Mouse (Mus musculus) cerebellum, postnatal 14 days (tissue): ENCODE measurements around the gene Smad1.
"Not testable (repeated sequence)": the region's sequence is repeated elsewhere in the genome, so short reads cannot be mapped to it uniquely, and the experiment has no call there.

Source experiments
- DNase-seq, 2 experiments: peaks; one replicate each; pipeline ENCODE4 v3.0.0; 2021; ENCODE audit warnings: mixed read lengths in 2 of 2

Smad1 gene

DNA sequence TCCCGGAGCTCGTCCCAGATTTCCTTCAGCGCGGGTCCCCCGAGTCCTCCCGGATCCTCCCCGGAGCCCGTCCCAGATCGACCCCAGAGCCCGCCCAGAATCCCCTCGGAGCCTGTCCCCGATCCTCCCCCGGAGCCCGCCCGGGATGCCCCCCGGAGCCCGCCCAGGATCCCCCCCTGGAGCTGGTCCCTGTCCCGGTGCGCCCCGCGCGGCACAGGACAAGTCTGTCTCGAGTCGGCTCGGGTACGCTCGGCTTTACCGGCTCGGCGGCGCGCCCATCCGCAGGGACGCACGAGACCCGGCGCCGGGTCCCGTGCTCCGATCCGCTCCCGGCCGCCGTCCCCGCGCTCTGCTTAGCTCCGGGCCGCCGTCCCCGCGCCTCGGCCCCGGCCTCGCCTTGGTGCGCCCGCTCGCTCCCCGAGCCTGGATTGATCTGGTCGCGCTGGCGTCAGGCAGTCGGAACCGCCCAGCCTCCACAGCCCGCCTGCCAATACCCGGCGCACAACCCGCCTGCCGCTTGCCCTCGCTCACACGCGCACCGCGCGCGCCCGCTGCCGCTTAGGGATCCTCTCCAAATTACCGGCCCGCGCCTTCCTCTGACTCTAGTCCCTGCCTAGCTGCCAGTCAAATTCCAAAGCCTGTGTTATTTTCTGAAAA is at the start of gene Smad1:
Gene Smad1, minus strand, starts transcription at position 525 of the 657 bp plus-strand sequence.
- DNase-seq = peak; percentile 97 to 98

DNA sequence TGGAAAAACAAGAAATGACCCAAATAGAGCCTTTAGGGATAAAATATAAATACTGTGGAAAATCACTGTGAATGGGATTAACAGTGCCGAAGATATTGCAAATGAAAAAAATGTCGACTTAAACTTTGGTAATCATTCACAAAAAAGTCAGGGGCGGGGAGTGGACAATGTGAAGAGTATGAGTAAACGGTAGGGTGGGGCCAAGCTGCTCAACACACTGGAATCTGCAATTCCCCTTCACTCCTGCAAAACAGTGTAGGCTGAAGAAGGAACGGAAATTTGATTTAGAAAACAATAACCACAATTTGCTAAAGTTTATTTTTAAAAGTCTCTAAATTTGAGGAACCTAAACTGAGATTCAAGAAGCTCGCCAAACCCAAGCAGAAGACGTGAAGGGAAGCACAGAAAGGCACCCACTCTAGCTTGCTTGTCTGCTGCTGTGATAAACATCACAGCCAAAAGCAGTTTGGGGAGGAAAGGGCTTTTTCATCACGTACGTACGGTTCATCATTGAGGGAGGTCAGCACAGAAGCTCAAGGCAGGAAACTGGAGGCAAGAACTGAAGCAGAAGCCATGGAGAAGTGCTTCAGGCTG is 48.0 kb upstream of the Smad1 start:
- no peak for DNase-seq

DNA sequence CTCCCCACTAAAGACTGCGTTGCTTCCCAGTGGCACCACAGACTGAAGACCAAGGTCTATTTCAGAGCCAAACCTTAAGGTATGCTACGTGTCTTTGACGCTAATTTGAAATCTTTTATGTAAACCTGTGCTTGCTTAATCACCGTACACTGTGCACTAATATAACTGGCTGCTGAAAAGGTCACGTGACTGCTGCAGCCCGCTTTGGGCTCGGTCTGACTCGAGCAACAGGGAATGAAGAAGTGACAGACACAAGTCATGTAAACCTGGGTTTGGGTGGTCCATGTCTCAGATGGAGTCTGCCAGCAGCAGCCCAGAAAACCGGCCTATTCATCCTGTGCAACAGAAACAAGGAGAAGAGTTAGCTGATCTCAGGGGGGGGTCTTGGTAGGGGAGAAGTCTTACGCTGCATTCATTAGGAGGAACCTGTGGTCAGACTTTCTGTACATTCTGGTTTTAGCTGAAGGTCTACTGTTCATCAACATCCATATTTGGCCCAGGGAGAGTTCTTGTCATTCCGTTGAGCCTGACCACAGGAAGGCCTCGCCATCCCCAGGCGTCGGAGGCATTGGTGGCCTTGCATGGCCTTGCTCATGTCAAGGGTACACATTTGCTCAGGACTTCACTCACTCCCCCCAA is 44.3 kb upstream of the Smad1 start:
- no peak for DNase-seq

DNA sequence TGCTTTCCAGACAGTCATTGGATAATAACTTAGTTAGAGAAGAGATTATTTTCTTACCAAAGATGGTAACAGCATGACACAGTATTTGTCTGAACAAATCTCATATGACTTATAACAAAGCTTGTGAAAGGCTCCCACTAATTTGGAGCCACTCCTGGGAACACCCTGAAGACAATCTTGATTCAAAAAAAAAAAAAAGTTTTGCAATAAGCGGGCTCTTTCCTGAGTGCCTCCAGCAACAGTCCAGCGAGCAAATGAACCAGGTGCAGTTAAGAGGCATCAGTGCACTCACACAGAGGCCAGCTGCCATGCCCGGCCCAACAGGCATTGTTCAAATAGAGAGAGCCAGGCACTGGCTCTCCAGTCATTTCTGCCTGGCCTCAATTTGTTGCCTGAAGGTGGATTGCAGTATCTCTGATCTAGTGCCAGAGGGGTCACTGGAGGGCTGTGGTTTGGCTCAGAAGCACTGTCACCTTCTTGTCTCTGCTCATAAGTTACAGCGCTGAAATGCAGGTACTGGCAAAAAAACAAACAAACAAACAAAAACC is 34.7 kb upstream of the Smad1 start:
- DNase-seq = peak; percentile 5 to 11

DNA sequence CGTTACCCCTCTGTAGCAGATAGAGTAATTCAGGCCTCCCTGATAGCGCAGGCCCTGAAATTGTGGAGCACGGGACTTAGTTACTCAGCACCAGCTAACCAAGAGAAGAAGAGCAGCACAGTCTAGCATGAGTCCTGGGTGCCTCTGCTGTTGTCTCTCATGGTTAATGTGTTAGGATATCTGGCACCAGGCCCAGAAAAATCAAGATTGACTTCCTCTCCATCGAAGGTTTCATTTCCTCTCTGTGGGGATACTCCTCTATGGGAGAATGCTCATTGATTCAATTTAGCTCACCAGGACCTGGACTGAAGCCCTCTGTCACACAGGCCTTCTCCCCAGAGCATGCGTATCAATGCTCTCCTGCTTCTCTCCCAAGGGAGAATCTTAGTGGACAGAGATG is 15.6 kb upstream of the Smad1 start:
- DNase-seq = peak in 1 of 2 experiments; percentile 7

DNA sequence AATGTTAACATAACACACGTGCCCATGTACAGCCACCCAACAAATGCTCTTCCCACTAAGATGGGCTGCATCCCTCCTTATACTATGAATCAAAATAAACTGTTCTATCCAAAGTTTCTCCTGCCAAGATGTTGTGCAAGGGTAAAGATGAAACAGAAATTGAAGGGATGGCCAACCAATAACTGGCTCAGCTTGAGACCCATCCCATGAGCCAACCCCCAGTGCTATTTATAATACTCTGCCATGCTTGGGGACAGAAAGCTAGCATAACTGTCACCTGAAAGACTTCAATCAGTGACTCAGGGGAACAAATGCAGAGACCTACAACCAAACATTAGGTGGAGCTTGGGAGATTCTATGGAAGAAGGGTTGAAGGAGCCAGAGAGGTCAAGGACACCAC is 11.2 kb upstream of the Smad1 start:
- DNase-seq = no peak

DNA sequence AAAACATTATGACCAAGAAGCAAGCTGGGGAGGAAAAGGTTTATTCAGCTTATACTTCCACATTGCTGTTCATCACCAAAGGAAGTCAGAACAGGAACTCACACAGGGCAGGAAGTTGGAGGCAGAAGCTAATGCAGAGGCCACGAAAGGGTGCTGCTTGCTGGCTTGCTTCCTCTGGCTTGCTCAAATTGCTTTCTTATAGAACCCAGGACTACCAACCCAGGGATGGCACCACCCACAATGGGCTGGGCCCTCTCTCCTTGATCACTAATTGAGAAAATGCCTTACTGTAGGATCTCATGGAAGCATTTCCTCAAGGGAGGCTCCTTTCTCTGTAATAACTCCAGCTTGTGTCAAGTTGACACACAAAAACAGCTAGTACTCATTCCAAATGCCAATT is 8.0 kb upstream of the Smad1 start:
- not testable (repeated sequence) for DNase-seq

DNA sequence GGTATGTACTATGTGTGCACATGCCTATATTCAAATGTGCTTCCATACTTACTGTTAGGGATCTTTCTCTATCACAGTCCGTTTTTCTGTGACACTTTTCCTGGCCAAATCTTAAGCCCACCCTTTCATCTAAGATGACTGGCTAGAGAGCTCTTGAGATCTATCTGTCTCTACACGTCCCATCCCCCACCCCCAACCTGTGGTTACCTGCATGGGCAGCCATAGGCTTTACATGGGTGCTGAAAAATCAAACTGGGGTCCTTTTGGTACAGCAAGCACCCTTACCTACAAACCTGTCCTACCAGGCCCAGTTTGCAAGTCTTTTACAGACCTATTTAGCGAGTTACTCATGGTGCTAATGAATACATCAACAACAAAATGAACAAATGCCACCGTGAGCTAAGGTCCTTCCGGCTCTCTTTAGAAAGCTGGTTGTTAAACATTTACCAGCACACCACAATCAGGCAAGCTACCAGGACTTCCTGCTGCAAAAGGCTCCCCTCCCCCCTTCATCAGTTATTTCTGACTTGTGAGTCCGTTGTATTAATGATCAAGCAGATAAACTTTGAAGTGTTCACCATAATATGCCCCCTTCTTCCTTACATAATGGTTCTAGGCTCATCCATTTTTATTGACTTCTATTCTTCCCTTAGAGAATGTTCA is 5.7 kb upstream of the Smad1 start:
- DNase-seq = no peak

DNA sequence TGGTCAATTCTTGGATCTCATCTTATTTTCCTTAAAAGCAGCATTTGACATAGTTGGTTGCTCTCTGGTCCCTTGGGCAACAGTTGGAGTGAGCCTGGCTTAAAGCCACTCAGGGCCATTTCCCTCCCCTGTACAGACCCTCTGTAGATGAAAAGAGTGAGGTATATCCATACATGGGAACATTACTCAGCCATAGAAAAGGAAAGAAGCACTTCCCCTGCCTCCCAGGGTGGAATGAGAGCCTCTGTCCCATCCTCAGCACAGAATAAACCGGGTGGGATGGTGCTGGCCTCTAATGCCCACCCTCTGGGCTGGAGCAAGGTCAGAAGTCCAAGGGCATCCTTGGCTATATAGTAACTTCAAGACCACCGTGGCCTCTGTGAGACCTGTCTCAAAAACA is 1.4 kb upstream of the Smad1 start:
- DNase-seq = no peak

DNA sequence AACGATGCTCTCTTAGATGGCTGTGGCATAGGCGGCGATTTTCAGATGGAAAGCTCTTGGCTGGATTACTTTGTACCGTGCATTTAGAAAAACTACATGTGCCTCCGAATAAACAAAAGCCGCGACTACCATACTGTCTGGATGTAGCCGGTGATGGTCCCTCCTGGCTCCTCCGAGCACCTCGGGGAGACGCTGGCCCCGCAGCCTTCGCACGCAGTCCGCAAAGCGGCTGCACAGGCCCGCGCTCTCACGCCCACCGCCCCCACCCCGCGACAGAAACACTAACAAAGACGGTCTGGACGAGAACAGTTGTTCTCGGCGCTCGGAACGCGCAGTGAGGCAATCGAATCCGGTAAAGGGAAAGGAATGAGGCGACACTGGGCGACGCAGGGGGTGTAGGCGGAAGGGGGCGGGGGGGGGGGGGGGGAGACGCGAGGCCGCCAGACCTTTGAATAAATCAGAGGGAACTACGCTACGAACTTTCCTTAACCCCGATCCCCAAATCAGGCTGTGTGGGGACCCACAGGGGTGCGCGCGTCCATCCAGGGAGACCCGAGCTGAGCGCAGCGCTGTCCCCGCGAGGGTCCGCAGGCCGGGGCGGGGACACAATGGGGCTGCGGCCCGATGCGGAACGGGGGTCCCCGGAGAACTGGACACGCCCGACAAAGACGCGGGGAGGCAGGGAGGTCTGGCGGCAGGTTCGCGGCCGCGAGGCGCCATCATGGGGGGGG is 902 bp downstream of the Smad1 start:
- DNase-seq = peak; percentile 65 to 68

DNA sequence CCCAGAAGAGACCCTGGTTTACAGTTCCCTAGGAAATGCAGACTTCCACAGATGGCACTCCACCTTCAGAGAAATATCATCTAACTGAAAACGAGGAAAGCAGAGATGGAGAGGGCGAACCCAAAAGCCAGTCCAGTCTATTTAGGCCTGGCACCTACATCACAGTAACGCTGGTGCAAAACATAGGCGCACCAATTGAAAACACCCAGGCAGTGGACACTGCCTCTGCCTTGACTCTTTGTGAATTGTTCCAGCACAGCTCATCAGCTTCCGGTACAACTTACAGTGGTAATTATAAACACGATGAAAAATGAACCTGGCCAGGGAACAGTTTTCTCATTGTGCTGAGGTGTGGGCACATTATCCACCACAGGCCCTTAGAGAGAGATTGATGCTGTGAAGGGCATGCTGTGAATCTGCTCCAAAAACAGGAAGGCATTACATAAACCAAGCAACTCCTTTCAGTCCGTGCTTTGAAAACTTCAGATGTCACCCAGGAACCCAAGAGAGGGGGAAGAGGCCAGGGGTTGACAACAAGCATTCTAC is 1.5 kb downstream of the Smad1 start:
- peak in 1 of 2 experiments; percentile 48 for DNase-seq

DNA sequence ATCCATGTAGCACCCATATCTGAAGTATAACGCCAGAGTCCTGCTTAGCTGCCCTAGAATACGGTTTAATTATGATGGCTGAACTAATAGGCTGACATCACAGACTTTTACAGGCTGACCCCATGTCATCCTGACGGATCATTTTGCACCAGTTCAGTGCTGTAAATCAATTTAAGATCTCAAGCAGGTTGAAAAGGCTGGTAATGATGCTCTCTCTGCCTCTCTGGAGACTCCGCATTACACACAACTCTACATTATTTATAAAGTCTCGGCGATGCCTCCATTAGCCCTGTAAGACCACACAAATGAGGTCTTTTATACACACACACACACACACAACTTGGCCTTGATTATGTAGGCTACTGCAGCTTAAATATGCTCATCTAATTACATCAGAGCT is 2.4 kb downstream of the Smad1 start:
- no peak for DNase-seq

DNA sequence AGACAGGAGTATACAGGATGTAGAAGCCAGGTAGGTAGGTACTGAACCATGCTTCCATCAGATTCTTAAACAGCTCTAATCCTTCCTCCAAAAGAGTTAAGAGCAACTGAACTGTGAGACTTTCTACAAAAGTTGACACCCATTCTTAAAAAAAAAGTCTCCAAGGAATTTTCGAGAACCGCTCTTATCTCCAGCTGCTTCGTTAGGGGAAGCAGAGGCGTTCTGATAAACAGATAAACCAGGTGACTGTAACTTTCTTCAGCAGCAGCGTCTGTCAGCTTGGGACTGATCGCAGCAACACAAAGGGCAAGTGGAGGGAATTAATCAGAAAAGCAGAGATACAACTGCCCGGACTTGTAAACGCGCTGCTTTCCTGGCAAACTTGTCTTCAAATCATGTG is 5.3 kb downstream of the Smad1 start:
- DNase-seq = no peak

DNA sequence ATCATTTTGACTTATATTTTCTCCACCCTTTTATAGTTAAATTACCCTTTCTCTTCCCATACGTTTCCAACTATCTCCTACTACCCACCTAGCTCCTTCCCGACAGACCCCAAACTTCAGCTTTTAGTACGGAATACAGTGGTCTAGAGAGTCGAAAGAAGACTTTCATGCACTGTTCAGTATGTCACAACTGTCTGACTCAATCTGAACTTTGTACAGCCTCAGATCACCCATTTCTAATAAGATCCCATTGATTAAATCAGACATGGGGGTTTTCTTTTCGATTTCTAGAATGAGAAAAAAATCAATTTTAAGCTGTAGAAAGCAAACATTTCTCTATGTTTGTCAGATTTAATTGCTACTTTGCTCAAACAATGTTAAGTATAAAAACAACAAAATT is 6.1 kb downstream of the Smad1 start:
- DNase-seq = no peak

DNA sequence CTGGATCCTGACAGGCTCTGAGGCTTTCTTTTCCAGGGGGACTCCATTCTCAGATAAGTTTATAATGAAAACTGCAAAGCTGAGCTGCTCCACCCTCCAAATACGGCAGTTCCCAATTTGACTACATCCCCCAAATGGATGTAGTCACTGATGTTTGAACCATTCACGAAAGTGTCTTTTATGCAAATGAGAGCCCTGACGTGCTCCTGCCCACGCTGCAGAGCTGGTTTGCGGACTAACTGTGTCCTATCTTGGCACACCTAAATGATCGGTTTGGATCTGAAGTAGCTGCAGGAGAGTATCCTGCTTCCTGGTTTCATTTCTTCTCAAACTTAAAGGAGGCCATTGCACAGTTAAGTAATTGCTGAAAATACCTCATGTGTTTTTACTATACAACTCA is 6.7 kb downstream of the Smad1 start:
- DNase-seq = no peak

DNA sequence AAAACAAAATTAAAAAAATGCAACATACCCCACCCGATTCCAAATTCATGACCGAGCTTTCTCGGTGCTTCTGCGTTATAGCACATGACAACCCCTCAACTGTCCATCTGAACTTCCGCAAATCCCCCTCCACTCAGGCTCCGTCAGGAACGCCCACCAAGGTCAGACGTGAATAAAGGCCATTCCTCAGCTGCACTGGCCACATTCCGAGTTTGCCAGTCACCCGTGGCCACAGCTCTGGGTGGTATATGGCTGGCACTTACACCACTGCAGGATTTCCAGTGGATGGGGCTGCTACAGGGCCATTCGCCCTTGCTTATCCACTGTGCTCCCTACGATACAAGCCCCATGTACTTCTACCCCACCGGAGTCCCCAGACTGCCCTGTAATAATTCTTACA is 7.9 kb downstream of the Smad1 start:
- DNase-seq = no peak

DNA sequence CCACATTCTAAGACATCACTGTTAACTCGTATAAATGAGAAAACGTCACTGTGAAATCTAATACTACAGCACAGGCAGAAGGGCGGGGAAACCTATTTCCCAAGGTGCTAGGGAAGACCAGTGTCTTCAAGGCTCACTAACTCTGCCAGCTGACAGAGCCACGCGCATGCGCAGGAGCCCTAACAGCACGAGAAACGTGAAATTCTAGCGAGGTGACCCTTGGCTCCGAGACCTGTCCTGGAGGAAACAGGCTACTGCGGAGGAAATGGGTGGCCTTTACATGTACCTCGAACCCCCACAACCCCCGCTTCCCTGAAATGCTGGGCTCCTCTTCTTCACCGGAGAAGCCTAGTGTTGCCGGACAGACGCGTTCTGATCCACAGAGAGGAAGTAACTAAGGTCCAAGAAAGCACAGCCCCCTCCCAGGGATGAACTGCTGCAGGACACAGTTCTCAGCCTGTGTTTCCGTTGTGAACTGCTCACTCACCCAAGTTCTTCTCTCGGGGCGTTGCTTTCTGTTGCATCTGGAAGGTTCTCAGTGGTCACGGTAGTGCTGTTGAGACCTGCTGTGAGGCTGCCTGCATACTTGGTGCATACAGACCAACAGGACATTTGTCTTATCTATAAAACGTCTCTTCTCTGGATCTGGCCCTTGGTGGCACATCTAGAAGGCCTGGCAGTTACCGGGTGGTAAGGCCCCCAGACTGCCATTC is 10.1 kb downstream of the Smad1 start:
- no peak for DNase-seq

DNA sequence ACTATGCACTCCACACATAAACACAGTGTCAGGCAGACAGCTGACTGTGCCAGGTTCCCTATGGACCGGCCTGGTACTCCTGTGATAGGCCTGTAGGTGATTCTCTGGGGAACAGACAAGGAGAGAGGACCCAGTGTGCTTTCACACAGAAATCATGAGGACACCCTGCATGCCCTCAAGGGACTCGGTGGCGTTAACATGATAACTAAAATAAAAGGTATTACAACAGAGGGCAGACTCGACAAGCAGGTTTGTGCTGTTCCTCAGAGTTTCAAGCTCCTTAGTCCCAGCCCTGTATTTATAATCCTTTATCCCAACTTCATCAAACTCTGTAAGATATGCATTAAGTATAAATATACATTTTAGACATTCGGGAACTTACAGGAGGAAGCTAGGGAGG is 12.5 kb downstream of the Smad1 start:
- no peak for DNase-seq

DNA sequence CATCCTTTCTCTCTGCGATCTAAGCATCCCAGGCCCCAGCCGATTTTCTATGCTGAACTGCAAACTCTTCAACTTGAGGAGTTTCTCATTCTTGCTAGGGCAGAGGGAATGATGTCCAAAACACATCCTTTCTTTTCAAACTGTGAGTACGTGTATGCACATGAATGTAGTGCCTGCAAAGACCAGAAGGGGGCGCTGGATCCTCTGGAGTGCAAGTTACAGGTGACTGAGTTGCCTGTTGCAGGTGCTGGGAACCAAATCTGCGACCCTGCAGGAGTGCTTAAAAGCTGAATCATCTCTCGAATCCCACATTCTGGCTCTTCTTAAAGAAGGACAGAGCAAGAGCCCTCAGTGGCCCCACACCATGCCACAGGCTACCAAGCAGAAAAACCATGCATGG is 13.0 kb downstream of the Smad1 start:
- peak in 1 of 2 experiments; percentile 51 for DNase-seq

DNA sequence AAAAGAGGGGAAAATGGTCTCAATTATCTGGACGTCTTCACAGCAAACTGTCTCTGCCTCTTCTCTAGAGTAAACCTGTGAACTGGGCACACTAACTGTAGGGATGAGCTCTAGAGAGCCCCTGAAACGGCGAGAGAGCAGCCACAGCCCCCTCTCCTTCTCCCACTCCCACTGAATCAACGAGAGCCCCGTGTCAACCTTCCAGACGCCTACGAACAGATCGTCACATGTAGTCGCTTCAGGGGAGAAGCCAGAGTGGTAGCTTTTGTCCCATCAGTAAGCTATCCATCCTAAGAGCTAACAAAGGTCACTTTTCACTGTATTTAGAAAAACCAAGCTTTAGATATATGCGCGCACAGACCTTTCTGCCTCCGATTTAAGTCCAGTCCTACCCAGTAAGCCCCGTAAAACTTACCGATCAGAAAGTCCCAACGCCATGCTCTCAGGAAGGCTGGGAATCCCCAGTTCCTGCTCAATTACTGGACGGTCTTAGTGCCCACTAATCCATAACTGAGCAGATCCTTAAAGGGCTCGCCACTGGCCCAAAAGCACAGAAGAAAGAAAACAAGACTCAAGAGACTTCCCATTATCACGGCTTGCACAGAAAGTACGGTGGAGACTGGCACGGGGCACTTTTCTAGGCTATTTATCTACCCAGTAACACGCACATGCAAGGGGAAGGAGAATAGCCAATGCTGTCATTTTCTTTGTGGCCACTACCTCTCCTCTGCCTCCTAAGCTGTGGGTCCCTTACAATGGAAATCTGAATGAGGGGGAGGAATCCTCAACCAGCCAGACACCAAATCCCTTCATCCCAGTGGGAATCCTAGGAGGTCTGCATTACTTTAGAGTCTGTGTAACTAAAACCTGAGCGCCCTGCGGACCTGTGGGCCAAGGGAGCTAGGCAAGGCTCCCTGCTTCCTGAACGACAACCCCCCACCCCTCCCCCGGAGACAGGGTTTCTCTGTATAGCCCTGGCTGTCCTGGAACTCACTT is 14.7 kb downstream of the Smad1 start:
- no peak for DNase-seq

DNA sequence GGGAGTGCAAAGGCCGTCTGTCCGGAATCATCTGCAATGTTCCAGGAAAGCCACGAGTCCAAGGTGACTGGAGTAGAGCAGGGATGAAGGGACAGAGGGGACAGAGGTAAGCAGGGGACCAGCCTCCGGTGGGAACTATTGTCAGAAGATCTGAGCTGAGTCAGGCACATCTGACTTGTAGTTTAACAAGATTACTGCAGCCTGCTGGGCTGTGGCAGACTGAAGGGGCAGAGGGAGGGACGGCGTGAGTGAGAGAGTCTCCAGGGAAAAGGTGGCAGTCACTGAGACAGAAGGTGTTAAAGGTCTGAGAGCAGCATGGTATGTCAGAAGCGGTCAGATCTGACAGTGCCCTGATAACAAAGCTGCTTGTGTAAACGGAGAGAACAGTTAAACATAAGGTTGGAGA is 16.5 kb downstream of the Smad1 start:
- no peak for DNase-seq
